Mouse (Mus musculus) central nervous system, embryonic 14 days (tissue): ENCODE results near the gene Gngt2. TPM values are rescaled to one million over a fixed set of nuclear protein-coding genes. Genes with fewer than 3 reads are reported as not detected.

ENCODE experiments used
- polyA plus RNA-seq: library from polyadenylated mRNA; depleted of rRNA; stranded (reverse); fragments of >200 nt; gene quantifications from 2 replicates; pipeline ENCODE4 v1.2.3, GENCODE M21; 2012; rRNA removed

Gene Gngt2
- polyA plus RNA-seq: 2.8 and 5.2 TPM in 2 replicates

GRCm38 (mm10) chr11:95837059-95837458 lies at the start of gene Gngt2:
TSS of gene Gngt2 (plus strand) at chr11:95837216.

GRCm38 (mm10) chr11:95824071-95824876 lies 12.7 kb upstream of the Gngt2 start, which contains the start of gene Phospho1:
TSS of gene Phospho1 (plus strand) at chr11:95824499.

GRCm38 (mm10) chr11:95842074-95842681 lies 5.2 kb downstream of the Gngt2 start, which contains the start of gene Abi3:
TSS of gene Abi3 (minus strand) at chr11:95842476.

Other genes starting within 250 kb of the Gngt2 start
- 17.3 and 38.1 TPM in 2 replicates for gene Ngfr, start 249.5 kb upstream of the Gngt2 start, polyA plus RNA-seq
- 298 and 313 TPM in 2 replicates for gene Phb, start 170.3 kb upstream of the Gngt2 start, polyA plus RNA-seq
- gene Zfp652, start 124.5 kb upstream of the Gngt2 start, polyA plus RNA-seq: 26.7 and 27.2 TPM in 2 replicates
- 0.33 and 0.37 TPM in 2 replicates for gene B130006D01Rik, start 113.6 kb upstream of the Gngt2 start, polyA plus RNA-seq
- 4.9 and 8.8 TPM in 2 replicates for gene Phospho1, start 12.7 kb upstream of the Gngt2 start, polyA plus RNA-seq
- gene Abi3, start 5.3 kb downstream of the Gngt2 start, polyA plus RNA-seq: 2.4 and 3.7 TPM in 2 replicates
- not detected in 2 replicates for gene B4galnt2, start 77.7 kb downstream of the Gngt2 start, polyA plus RNA-seq
- gene Igf2bp1, start 168.7 kb downstream of the Gngt2 start, polyA plus RNA-seq: 12.6 and 15.4 TPM in 2 replicates
- gene Gip, start 187.3 kb downstream of the Gngt2 start, polyA plus RNA-seq: not detected in 2 replicates
- 57.4 and 65.3 TPM in 2 replicates for gene Snf8, start 197.7 kb downstream of the Gngt2 start, polyA plus RNA-seq
- gene Ube2z, start 228.2 kb downstream of the Gngt2 start, polyA plus RNA-seq: 55.7 and 60.0 TPM in 2 replicates
- 328 and 335 TPM in 2 replicates for gene Atp5g1, start 238.5 kb downstream of the Gngt2 start, polyA plus RNA-seq